Mouse (Mus musculus): ENCODE data around the gene Slc35c1. TPM values are rescaled to one million over a fixed set of nuclear protein-coding genes. Genes with fewer than 3 reads are reported as not detected.

Slc35c1 gene
- total RNA-seq, 2 experiments from 2014 or later: 3.1 to 18.3 TPM

DNA sequence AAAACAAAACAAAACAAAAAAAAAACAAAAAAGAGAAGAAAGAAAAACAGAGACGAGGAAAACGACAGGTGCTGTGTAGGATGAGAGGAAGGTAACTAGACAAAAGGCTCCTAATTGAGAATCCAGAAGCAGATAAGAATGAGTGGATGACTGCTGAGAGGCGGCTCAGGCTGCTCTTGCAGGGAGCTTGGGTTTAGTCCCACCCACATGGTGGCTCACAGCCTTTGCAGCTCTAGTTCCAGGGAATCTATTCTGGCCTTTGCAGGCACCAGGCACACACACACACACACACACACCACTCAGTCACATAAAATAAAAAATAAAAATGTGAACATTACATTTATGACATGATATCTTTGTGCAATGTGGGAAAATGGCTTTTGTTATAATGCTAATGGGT lies 21.8 kb downstream of the Slc35c1 start:
- ATAC-seq (replicated peaks; ENCODE audit: low FRiP score, poor library complexity, severe bottlenecking): no peak

GRCm38 (mm10) chr2:92437875-92438274 lies 22.5 kb downstream of the Slc35c1 start:
- peak; percentile 32; the same call in 1 of the 2 replicates for ATAC-seq (replicated peaks; ENCODE audit: low FRiP score, poor library complexity, severe bottlenecking)

DNA sequence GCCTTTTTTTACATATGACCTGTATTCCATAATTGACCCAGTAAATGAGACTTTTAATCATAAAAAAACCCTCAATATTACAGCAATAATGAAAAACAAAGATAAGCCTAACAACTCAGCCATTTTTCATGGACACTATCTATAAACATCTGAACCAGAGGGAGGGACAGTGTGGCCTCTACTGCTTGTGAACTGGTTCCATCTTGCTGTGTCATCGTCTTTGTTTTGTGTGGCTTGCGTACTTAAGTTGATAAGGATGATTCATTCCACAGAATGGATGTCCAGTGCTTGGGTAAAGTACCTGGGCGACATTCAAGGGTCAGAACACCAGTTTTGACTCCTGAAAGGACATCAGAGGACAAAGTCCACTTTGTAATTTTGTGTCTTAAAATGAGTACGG lies 23.0 kb downstream of the Slc35c1 start:
- no peak for ATAC-seq (replicated peaks; ENCODE audit: low FRiP score, poor library complexity, severe bottlenecking)

DNA sequence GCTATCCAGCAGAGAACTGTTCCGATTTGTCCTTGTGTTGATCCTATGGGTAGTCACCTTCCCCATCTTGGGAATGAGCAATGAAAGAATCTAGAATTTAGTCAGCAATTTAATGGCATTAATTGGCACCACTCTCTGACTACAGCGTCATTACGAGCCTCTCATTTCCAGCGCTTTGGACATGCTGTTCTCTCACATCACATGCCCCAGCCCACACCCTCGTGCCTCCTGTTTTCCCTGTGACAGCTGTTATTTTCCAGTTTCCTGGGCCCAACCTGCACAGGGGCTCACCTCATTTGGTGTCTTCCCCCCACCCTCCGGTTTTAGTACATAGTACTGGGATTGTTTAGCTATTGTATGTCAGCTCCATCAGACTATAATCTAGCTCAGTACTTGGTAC lies 25.3 kb downstream of the Slc35c1 start:
- ATAC-seq (replicated peaks; ENCODE audit: low FRiP score, poor library complexity, severe bottlenecking): no peak

DNA sequence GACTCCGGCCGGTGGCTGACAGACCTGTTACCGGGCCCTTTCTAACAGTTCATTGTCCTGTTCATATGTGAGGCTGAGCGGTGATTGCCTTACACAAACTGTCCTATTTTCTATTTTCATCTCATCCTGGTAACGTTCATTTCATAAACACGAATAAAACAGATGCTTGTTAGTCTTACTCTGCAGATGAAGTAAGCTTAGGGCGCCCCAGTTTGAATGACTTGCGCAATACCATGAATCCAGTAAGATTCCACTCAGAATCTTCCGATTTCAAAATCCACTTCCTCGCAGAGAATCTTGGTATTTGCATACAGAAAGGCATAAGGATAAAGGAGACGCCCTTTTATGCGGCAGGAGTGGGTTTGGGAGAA lies 26.0 kb downstream of the Slc35c1 start:
- no peak; the same call in 1 of the 2 replicates for ATAC-seq (replicated peaks; ENCODE audit: low FRiP score, poor library complexity, severe bottlenecking)

GRCm38 (mm10) chr2:92433578-92434374 lies 26.6 kb downstream of the Slc35c1 start, which contains the start of gene Cry2:
Gene Cry2 (minus strand): TSS chr2:92434043.
- peak; percentile 96 for ATAC-seq (replicated peaks; ENCODE audit: low FRiP score, poor library complexity, severe bottlenecking)

DNA sequence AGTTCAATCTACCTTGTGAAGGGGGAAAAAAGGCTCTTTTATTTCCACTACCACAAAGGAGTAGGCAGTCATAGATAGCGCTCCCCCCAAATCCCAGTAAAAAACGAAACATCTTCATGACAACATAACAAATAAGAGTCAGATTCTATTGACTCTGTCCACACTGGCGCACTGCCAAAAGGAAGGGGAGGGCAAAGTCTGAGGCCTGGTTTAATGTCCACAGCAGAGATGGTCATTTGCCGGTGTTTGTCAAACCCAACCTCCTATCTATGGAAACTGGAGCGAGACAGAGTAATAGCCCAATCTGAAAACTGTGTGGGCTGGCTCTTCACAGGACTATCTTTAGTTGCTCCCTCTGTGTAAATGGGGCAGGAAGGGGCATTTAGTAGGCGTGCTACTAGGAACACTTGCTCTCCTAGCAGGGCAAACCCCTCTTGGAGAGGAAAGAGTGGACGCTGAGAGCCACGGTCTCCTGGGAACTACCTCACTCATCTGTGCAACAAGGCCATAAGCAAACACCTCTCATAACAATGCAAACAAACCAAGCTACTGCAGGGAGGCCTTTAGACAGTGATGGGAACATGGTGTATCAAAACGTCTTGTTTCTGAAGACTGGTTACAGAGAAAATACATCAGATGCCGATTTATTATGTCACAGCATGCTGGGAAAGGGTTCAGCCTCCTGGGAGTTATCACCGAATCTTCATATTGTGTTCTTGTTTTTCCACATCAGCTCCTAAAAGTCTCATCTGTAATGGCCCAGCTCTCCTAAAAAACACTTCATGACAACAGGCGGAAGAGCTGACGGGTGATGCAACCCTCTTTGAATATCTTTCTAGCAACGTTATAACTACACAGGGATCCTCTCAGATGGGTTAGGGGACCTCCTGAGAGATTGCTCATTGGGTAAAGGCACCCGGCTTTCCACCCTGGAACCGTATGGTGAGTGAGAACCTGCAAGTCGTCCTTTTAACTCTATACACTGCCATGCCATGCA lies 27.7 kb downstream of the Slc35c1 start:
- no peak for ATAC-seq (replicated peaks; ENCODE audit: low FRiP score, poor library complexity, severe bottlenecking)

DNA sequence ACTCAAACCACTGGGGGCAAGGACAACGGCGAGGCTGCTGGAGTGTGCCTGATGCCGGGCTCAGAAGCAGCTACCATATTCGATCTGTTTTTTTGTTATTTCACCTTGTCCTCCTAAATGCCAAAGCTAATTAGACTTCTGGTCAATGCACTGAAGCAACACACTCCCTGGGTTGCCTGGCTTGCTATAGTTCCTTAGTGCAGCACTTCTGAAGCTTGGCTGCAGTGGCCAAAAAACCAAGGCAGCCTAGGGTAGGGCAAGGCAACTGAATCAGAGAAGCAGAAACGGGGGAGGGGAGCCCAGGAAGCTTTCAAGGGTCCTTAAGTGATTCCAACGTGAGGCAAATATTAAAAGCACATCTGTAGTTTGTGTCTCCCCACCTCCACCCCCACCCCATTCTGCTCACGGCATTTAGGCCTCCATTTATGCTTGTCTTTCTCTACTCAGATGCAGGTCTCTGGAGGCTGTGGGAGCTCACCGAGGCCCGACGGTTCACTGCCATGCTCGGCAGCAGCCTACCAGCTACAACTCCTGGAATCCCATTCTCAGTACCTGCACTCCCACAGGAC lies 28.6 kb downstream of the Slc35c1 start:
- ATAC-seq (replicated peaks; ENCODE audit: low FRiP score, poor library complexity, severe bottlenecking): no peak

- ATAC-seq (replicated peaks; ENCODE audit: low FRiP score, poor library complexity, severe bottlenecking): no peak
These were observed 29.4 kb downstream of the Slc35c1 start for GRCm38 (mm10) chr2:92430723-92431541.

DNA sequence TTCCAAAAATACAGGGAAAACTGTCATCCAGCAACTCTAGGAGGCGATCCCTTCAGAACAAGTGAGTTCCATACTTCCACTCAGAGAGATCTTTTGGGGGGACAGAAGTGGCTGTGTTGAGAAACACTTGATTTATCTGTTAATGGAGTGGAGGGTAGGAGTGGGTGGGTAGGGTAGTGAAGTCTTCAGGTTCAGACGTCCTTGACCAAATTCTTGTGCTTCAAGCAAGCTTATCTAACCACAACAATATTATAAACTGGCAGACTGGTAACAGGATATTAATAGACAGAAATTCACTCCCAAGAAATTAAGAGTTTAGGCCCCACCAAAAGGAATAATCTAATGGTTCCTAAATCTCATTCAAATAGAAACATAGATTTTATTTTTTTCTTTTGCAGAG lies 30.2 kb downstream of the Slc35c1 start:
- no peak for ATAC-seq (replicated peaks; ENCODE audit: low FRiP score, poor library complexity, severe bottlenecking)

- ATAC-seq (replicated peaks; ENCODE audit: low FRiP score, poor library complexity, severe bottlenecking): no peak
These were observed 32.5 kb downstream of the Slc35c1 start for GRCm38 (mm10) chr2:92427882-92428281.

DNA sequence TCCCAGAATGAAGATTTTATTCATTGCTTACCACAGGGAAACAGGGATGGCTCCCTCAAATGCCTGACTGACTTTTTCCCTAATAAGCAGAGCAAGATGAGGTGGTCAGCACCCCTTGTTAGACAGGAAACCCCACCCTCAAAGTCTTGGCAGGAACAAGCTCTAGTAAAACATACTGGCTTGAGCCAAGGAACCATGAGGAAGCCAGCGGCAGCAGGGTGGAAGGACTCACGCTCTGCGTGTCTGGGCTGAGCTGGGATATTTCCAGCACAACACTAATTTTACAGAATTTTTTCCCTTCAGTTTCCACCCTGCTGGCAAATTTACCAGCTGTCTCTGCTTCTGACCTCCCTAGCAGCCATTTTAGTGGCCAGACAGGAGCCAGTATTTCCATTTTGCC lies 33.9 kb downstream of the Slc35c1 start:
- no peak for ATAC-seq (replicated peaks; ENCODE audit: low FRiP score, poor library complexity, severe bottlenecking)

DNA sequence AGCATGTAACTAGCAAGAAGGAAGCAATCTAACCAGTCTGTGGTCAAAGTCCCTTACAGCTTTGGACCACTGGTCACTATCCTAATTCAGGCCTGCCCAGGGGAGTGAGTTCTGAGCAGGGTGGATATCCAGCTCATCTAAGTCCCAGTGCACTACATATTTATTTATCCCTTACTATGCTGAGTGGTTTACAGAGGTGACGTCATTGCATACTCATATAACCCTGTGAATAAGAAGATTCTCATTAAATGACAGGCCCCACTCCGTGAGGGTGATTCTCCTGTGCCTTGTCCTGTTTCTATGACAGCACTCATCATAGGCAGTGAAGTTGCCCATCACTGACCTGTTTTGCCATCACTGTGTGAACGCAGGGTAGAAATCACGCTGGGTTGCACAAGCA lies 35.0 kb downstream of the Slc35c1 start:
- no peak for ATAC-seq (replicated peaks; ENCODE audit: low FRiP score, poor library complexity, severe bottlenecking)

GRCm38 (mm10) chr2:92424462-92425308 lies 35.7 kb downstream of the Slc35c1 start:
- ATAC-seq (replicated peaks; ENCODE audit: low FRiP score, poor library complexity, severe bottlenecking): no peak

- ATAC-seq (replicated peaks; ENCODE audit: low FRiP score, poor library complexity, severe bottlenecking): no peak
These were observed 36.5 kb downstream of the Slc35c1 start for GRCm38 (mm10) chr2:92423702-92424461.

DNA sequence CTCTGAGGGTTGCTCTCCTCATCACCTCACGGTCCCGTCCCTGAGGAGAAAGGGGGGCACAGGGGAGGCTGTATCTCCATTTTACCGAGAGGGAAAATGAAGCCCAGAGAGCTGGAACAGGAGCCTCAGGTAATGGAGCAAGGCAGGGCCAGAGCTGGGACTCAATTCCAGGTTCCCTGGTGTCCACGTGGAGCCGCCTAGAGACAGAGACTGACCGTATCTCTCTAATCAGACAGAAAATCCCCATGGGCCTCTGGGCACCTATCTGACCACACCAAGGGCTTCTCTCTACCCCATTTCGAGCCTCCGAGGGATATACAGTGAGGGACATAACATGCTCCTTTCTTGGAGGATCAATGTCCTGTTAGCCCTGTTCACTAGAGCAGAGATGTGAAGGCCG lies 37.2 kb downstream of the Slc35c1 start:
- no peak for ATAC-seq (replicated peaks; ENCODE audit: low FRiP score, poor library complexity, severe bottlenecking)

GRCm38 (mm10) chr2:92422388-92423135 lies 37.8 kb downstream of the Slc35c1 start:
- ATAC-seq (replicated peaks; ENCODE audit: low FRiP score, poor library complexity, severe bottlenecking): no peak
